Mouse (Mus musculus) limb, embryonic 13.5 days (tissue): ENCODE data around the gene Pdcd2. TPM values are rescaled to one million over a fixed set of nuclear protein-coding genes. Genes with fewer than 3 reads are reported as not detected.

Experiments
- ATAC-seq: fragments of 200-750 bp; cut with Nextera tagmentation; 2 replicates; pipeline ENCODE4 v1.8.0; 2017; ENCODE audit warnings: low read depth, moderate number of reproducible peaks, moderate TSS enrichment; ENCODE audit not compliant: low FRiP score
- H3K27ac ChIP-seq: fragments of 300-500 bp; sonication (generic); 2 replicates; pipeline ENCODE4 v1.5.1; 2015; ENCODE audit warnings: inconsistent platforms, mild to moderate bottlenecking, moderate library complexity
- H3K27me3 ChIP-seq: fragments of 300-500 bp; sonication (generic); 2 replicates; pipeline ENCODE4 v1.6.1; 2015; ENCODE audit warnings: mild to moderate bottlenecking, inconsistent platforms
- H3K36me3 ChIP-seq: fragments of 300-500 bp; sonication (generic); 2 replicates; pipeline ENCODE4 v1.6.1; 2015; ENCODE audit warnings: inconsistent platforms, mild to moderate bottlenecking, moderate library complexity
- H3K4me1 ChIP-seq: fragments of 300-500 bp; sonication (generic); 2 replicates; pipeline ENCODE4 v1.6.1; 2015; ENCODE audit warnings: inconsistent platforms
- H3K4me2 ChIP-seq: fragments of 300-500 bp; sonication (generic); replicated peaks from 2 replicates; pipeline ENCODE4 v1.6.1; 2015; ENCODE audit warnings: inconsistent platforms, mild to moderate bottlenecking, moderate library complexity
- H3K4me3 ChIP-seq: fragments of 300-500 bp; sonication (generic); 2 replicates; pipeline ENCODE4 v1.5.1; 2015; ENCODE audit warnings: moderate library complexity, mild to moderate bottlenecking, inconsistent platforms
- H3K9ac ChIP-seq: fragments of 300-500 bp; sonication (generic); 2 replicates; pipeline ENCODE4 v1.6.1; 2015; ENCODE audit warnings: mild to moderate bottlenecking, inconsistent platforms
- H3K9me3 ChIP-seq: fragments of 300-500 bp; sonication (generic); 2 replicates; pipeline ENCODE4 v1.6.1; 2016; ENCODE audit warnings: inconsistent platforms
- WGBS: fragments of 180-500 bp; shearing (Covaris S2); methylation state at CpG from one replicate; pipeline ENCODE4 v1.1.7; 2015; 5-methylcytosine and 5-hydroxymethylcytosine counted together
- polyA plus RNA-seq: library from polyadenylated mRNA; unstranded; fragments of >200 nt; fragmentation: Nextera tagmentation; extraction: Ambion mirVana; gene quantifications from 2 replicates; pipeline ENCODE4 v1.2.1, GENCODE M21; 2015

The Pdcd2 gene
- polyA plus RNA-seq, 1 experiment from 2014 or later, result 49.0 TPM

- no peak overlapping the region for H3K27ac ChIP-seq
- H3K36me3 ChIP-seq, result no peaks in the 10 kb centered on the region
- H3K4me1 ChIP-seq, result 0 out of 2 replicates have a peak, but pooled peaks cover 6% of the 10 kb centered on the region
- WGBS, result 18% methylated on average over 8 of the region's 8 CpGs
- peak overlapping the region; percentile 59; the same call in 1 of the 2 replicates for H3K9ac ChIP-seq
- H3K4me2 ChIP-seq, result peak overlapping the region; percentile 85
- no peaks in the 10 kb centered on the region for H3K9me3 ChIP-seq
- peaks cover 32% of the 10 kb centered on the region for H3K27me3 ChIP-seq
- peak overlapping the region; percentile 51 for H3K4me3 ChIP-seq
- ATAC-seq, result no peak
Measured at GRCm38 (mm10) chr17:15535943-15536342, 8.8 kb upstream of the Pdcd2 start.

DNA sequence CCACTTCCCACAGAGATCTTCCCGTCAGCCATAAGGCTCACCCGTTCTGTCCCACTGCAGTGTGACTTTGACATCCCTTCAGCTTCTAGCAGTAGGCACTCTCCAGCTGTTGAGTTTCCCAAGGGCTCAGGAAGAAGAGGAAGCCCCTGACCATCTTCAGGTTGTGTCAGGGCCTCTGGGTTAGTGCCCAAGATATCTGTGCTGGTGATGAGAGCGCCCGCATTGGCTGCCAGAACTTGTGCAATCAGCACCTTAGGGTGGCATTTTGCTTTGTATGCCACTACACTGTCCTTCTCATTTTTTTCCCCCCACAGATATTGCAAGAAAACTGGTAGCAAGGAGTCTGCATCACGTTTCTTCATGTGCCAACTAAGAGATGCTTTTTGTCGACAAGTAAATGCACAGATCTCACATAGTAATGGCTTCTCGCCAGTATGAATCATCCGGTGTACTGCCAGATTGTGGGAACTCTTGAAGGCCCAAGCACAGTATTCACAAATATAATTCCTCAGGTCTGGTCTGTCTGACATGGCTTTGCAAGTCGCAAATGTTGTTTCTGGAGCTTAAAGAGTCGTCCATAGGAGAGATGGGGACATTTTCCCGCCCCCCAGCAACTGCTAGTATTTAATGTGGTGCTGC lies 8.2 kb upstream of the Pdcd2 start:
- ATAC-seq, result no peak
- WGBS, result 55% methylated on average over 10 of the region's 11 CpGs
- Histone ChIP-seq H3K4me1 (0 out of 2 replicates have a peak, but pooled peaks cover 6% of the 10 kb centered on the region), H3K36me3 (no peaks in the 10 kb centered on the region), H3K4me3 (no peak overlapping the region), H3K4me2 (no peak overlapping the region), H3K27ac (no peak overlapping the region), H3K27me3 (peaks cover 32% of the 10 kb centered on the region), H3K9ac (no peak overlapping the region), H3K9me3 (no peaks in the 10 kb centered on the region)

DNA sequence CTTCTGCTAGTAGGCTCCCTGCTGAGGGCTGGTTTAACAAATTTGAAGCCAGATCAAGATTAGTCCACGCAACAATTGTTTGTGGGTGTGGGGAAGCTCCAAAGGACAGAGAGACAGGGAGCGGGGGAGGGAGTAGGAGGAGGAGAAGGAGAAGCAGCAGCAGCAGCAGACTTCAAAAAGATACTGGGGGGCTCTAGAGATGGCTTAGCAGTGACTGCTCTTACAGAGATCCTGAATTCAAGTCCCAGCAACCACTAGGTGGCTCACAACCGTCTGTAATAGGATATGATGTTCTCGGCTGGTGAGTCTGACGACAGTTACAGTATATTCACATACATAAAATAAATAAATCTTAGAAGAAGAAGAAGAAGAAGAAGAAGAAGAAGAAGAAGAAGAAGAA lies 3.0 kb upstream of the Pdcd2 start:
- H3K4me2 ChIP-seq, result no peak overlapping the region
- H3K4me1 ChIP-seq, result peaks cover 16% of the 10 kb centered on the region
- H3K4me3 ChIP-seq, result no peak overlapping the region
- no peak overlapping the region for H3K9ac ChIP-seq
- peaks cover 3% of the 10 kb centered on the region; the same call in 1 of the 2 replicates for H3K36me3 ChIP-seq
- no peak for ATAC-seq
- 11% methylated on average over 5 of the region's 5 CpGs for WGBS
- H3K9me3 ChIP-seq, result no peaks in the 10 kb centered on the region
- peaks cover 6% of the 10 kb centered on the region for H3K27me3 ChIP-seq
- no peak overlapping the region; the same call in 1 of the 2 replicates for H3K27ac ChIP-seq

GRCm38 (mm10) chr17:15528887-15529286 lies 1.8 kb upstream of the Pdcd2 start:
- no peak overlapping the region for H3K9ac ChIP-seq
- peaks cover 15% of the 10 kb centered on the region for H3K36me3 ChIP-seq
- H3K4me1 ChIP-seq, result peaks cover 16% of the 10 kb centered on the region
- WGBS, result 82% methylated on average over 2 of the region's 2 CpGs
- H3K27me3 ChIP-seq, result no peaks in the 10 kb centered on the region
- H3K4me3 ChIP-seq, result no peak overlapping the region
- no peak overlapping the region for H3K4me2 ChIP-seq
- ATAC-seq, result no peak
- H3K27ac ChIP-seq, result no peak overlapping the region
- no peaks in the 10 kb centered on the region for H3K9me3 ChIP-seq

- H3K27ac ChIP-seq, result no peak overlapping the region
- H3K4me2 ChIP-seq, result peak overlapping the region; percentile 76
- H3K9me3 ChIP-seq, result no peaks in the 10 kb centered on the region
- H3K9ac ChIP-seq, result peak overlapping the region; percentile 78
- no peaks in the 10 kb centered on the region for H3K27me3 ChIP-seq
- H3K36me3 ChIP-seq, result peaks cover 23% of the 10 kb centered on the region
- peaks cover 16% of the 10 kb centered on the region for H3K4me1 ChIP-seq
- peak overlapping the region; percentile 65 for H3K4me3 ChIP-seq
- WGBS, result 61% methylated on average over 3 of the region's 3 CpGs
- ATAC-seq, result no peak
Measured at GRCm38 (mm10) chr17:15527811-15528136, 673 bp upstream of the Pdcd2 start.

DNA sequence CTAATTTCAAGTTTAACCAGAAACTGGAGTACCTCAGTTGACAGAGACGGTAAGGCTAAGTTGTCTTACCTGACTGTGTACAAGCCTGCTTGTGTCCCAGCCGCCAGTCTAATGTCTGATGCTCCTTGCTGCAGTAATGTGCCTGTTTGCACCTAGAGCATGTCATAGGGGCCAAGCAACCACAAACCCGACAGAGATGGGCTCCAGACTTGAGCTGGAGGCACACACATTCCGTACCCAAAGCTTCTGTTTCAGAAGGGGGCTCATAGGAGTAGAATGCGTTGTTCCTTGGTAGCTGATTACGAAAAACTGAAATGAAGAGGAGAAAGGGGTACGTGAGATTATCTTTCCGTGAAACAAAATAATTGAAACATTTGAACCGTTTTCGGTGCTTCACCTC lies 797 bp downstream of the Pdcd2 start:
- H3K27me3 ChIP-seq, result no peaks in the 10 kb centered on the region
- no peak for ATAC-seq
- WGBS, result 12% methylated on average over 10 of the region's 10 CpGs
- peak overlapping the region; percentile 78 for H3K9ac ChIP-seq
- H3K4me1 ChIP-seq, result peaks cover 16% of the 10 kb centered on the region
- H3K4me3 ChIP-seq, result peak overlapping the region; percentile 65
- peak overlapping the region; percentile 76 for H3K4me2 ChIP-seq
- H3K27ac ChIP-seq, result no peak overlapping the region
- H3K9me3 ChIP-seq, result no peaks in the 10 kb centered on the region
- peaks cover 36% of the 10 kb centered on the region for H3K36me3 ChIP-seq

GRCm38 (mm10) chr17:15518766-15519165 lies 8.3 kb downstream of the Pdcd2 start:
- no peak overlapping the region for H3K4me3 ChIP-seq
- 87% methylated on average over 1 of the region's 1 CpGs for WGBS
- H3K4me1 ChIP-seq, result no peaks in the 10 kb centered on the region
- ATAC-seq, result no peak
- H3K27me3 ChIP-seq, result no peaks in the 10 kb centered on the region
- peaks cover 91% of the 10 kb centered on the region for H3K36me3 ChIP-seq
- no peak overlapping the region for H3K4me2 ChIP-seq
- H3K27ac ChIP-seq, result no peak overlapping the region
- H3K9me3 ChIP-seq, result no peaks in the 10 kb centered on the region
- no peak overlapping the region for H3K9ac ChIP-seq

DNA sequence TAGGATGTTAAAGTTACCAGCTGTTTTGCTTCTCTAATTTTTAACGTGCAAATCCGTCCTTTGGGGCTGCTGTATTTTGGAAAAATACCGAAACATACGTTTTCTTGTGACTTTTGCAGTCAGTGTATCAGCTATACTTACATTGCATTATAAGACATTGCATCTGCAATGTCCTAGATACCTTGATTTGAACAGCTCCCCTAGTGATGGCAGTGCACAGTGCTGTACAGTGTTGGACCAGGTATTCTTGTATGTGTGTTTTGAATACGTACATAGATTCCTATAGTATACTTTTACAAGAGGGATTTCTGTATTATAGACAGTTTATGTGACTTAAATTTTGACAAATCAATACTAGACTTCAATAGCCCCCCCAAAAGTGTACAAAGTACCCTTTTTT lies 8.9 kb downstream of the Pdcd2 start:
- ATAC-seq, result no peak
- Histone ChIP-seq H3K4me1 (no peaks in the 10 kb centered on the region), H3K9me3 (no peaks in the 10 kb centered on the region), H3K36me3 (peaks cover 92% of the 10 kb centered on the region), H3K9ac (no peak overlapping the region), H3K4me2 (no peak overlapping the region), H3K4me3 (no peak overlapping the region), H3K27me3 (no peaks in the 10 kb centered on the region), H3K27ac (no peak overlapping the region)
- 93% methylated on average over 5 of the region's 5 CpGs for WGBS

GRCm38 (mm10) chr17:15517776-15518175 lies 9.3 kb downstream of the Pdcd2 start:
- no peaks in the 10 kb centered on the region for H3K27me3 ChIP-seq
- H3K36me3 ChIP-seq, result peaks cover 92% of the 10 kb centered on the region
- H3K27ac ChIP-seq, result no peak overlapping the region
- no peak overlapping the region for H3K4me3 ChIP-seq
- H3K4me2 ChIP-seq, result no peak overlapping the region
- H3K4me1 ChIP-seq, result no peaks in the 10 kb centered on the region
- no peak overlapping the region for H3K9ac ChIP-seq
- no peak for ATAC-seq
- 81% methylated on average over 5 of the region's 5 CpGs for WGBS
- H3K9me3 ChIP-seq, result no peaks in the 10 kb centered on the region

- Histone ChIP-seq H3K4me1 (no peaks in the 10 kb centered on the region), H3K9ac (no peak overlapping the region), H3K27me3 (no peaks in the 10 kb centered on the region), H3K9me3 (peaks cover 5% of the 10 kb centered on the region; the same call in 1 of the 2 replicates), H3K36me3 (peaks cover 96% of the 10 kb centered on the region), H3K4me2 (no peak overlapping the region), H3K4me3 (no peak overlapping the region), H3K27ac (no peak overlapping the region)
- 92% methylated on average over 2 of the region's 2 CpGs for WGBS
- ATAC-seq, result no peak
Measured at GRCm38 (mm10) chr17:15510694-15511093, 16.4 kb downstream of the Pdcd2 start.

GRCm38 (mm10) chr17:15499656-15500394 lies 27.3 kb downstream of the Pdcd2 start, which contains the start of the genes Psmb1 and Tbp:
Gene Psmb1 (minus strand): TSS chr17:15499751.
Gene Tbp (plus strand): TSS chr17:15499888.
- Histone ChIP-seq H3K9ac (peak within 1 kb of the TSS; percentile 94), H3K4me1 (peaks cover 35% of the 10 kb centered on the region), H3K36me3 (peaks cover 29% of the 10 kb centered on the region), H3K9me3 (no peaks in the 10 kb centered on the region), H3K4me2 (peak within 1 kb of the TSS; percentile 82), H3K27ac (peak within 1 kb of the TSS; percentile 64), H3K4me3 (peak within 1 kb of the TSS; percentile 93), H3K27me3 (no peaks in the 10 kb centered on the region)
- WGBS, result under 1% methylated on average over 63 of the region's 63 CpGs
- peak; percentile 91 for ATAC-seq

- H3K27ac ChIP-seq, result 0 out of 2 replicates have a peak overlapping the region, but pooled peaks have one; percentile 64
- no peaks in the 10 kb centered on the region for H3K27me3 ChIP-seq
- WGBS, result 48% methylated on average over 7 of the region's 7 CpGs
- peaks cover 36% of the 10 kb centered on the region for H3K4me1 ChIP-seq
- H3K4me2 ChIP-seq, result peak overlapping the region; percentile 82
- peak overlapping the region; percentile 88 for H3K9ac ChIP-seq
- no peak for ATAC-seq
- H3K9me3 ChIP-seq, result no peaks in the 10 kb centered on the region
- H3K4me3 ChIP-seq, result peak overlapping the region; percentile 93
- H3K36me3 ChIP-seq, result peaks cover 29% of the 10 kb centered on the region
Measured at GRCm38 (mm10) chr17:15498753-15499113, 28.4 kb downstream of the Pdcd2 start.
